ENCODE assay signal across 22 mouse cellular contexts in genomic region chr3:101952577-101952976, GRCm38 (mm10). TPM values are rescaled to one million over a fixed set of nuclear protein-coding genes. Genes with fewer than 3 reads are reported as not detected.
DNase-seq lines count a peak whose midpoint lies in the region; ATAC-seq and TF ChIP-seq lines count a peak whose summit lies in the region.
"Had no signal": no experiment of that assay in that cellular context is flagged by ENCODE, and none has a peak within 500 bp of the region (broad histone marks: within the 10 kb centered on the region; RNA-seq: fewer than 3 reads in every experiment).

No protein-coding gene starts in this region.

- no peaks in the 10 kb centered on the region for H3K36me3 ChIP-seq in midbrain, embryonic 15.5 days (replicated peaks)
- H3K36me3 ChIP-seq: heart, embryonic 13.5 days; kidney, embryonic 15.5 days; limb, embryonic 12.5 days had no signal

- peak; percentile 35 for DNase-seq in cerebellum, adult 9-10 months
- no peak for DNase-seq in cerebellum, postnatal 4 days (ENCODE audit: low spot score in 2 of 2)
- no peak for DNase-seq in layer of hippocampus, adult 2 months (ENCODE audit: low spot score in 2 of 2)
- no peak for DNase-seq in layer of hippocampus, adult 9-11 months
- peak; percentile 5 for DNase-seq in NIH3T3 (ENCODE audit: low read depth)
- no peak for DNase-seq in urinary bladder, postnatal 4 days (ENCODE audit: low spot score in 2 of 2)
- no peak for DNase-seq in urinary bladder, postnatal 36 days (ENCODE audit: low spot score in 2 of 2)
- DNase-seq: adrenal gland, postnatal 14 days; cerebellum, postnatal 36 days; heart, adult 11 months; heart, postnatal 36 days; right cerebral cortex, adult 18-20 months; thymus, postnatal 4 days had no signal

- no peak overlapping the region for H3K4me2 ChIP-seq in midbrain, embryonic 15.5 days
- H3K4me2 ChIP-seq: heart, embryonic 13.5 days; kidney, embryonic 15.5 days; limb, embryonic 12.5 days had no signal

- H3K27me3 ChIP-seq in midbrain, embryonic 15.5 days (replicated peaks), result no peaks in the 10 kb centered on the region
- H3K27me3 ChIP-seq: heart, embryonic 13.5 days; kidney, embryonic 15.5 days; limb, embryonic 12.5 days had no signal

- peak; percentile 73 for TF ChIP-seq CTCF in layer of hippocampus, adult 2 months (conservative IDR thresholded peaks at IDR 0.05)

- no peak overlapping the region for H3K4me3 ChIP-seq in layer of hippocampus, adult 2 months
- H3K4me3 ChIP-seq in midbrain, embryonic 15.5 days, result no peak overlapping the region
- H3K4me3 ChIP-seq: erythroblast, embryonic 14.5 days; heart, embryonic 13.5 days; kidney, embryonic 15.5 days; limb, embryonic 12.5 days had no signal

- 0 out of 2 replicates have a peak, but pooled peaks cover 4% of the 10 kb centered on the region for H3K4me1 ChIP-seq in midbrain, embryonic 15.5 days
- H3K4me1 ChIP-seq: heart, embryonic 13.5 days; kidney, embryonic 15.5 days had no signal

- peak; percentile 77 for ATAC-seq in midbrain, embryonic 15.5 days (replicated peaks)
- ATAC-seq: intestine, embryonic 16.5 days had no signal

- no peak overlapping the region for H3K9ac ChIP-seq in midbrain, embryonic 15.5 days
- H3K9ac ChIP-seq: heart, embryonic 13.5 days; kidney, embryonic 15.5 days; limb, embryonic 12.5 days; liver, embryonic 14.5 days had no signal

- H3K9me3 ChIP-seq in midbrain, embryonic 15.5 days, result no peaks in the 10 kb centered on the region
- H3K9me3 ChIP-seq: heart, embryonic 13.5 days; kidney, embryonic 15.5 days; limb, embryonic 12.5 days had no signal

- WGBS in midbrain, embryonic 15.5 days, result 72% methylated on average over 2 of the region's 2 CpGs

- no peak overlapping the region for H3K27ac ChIP-seq in layer of hippocampus, adult 2 months
- H3K27ac ChIP-seq in midbrain, embryonic 15.5 days, result peak overlapping the region; percentile 17; the same call in 1 of the 2 replicates
- H3K27ac ChIP-seq: heart, embryonic 13.5 days; kidney, embryonic 15.5 days; limb, embryonic 12.5 days; liver, embryonic 14.5 days had no signal

RNA-seq across cellular contexts. Expression of gene Slc22a15, which starts 28.3 kb away (rescaled TPM):
- total RNA-seq in layer of hippocampus, adult 2 months (2021), result 10 to 100 TPM in 1 of 2 experiments, 1 to 10 TPM in 1; 9.6 to 11.5 TPM
- polyA plus RNA-seq in midbrain, embryonic 15.5 days (2015; fragmentation: Nextera tagmentation; extraction: Ambion mirVana), result 7.5 and 7.6 TPM in 2 replicates
- polyA plus RNA-seq: erythroblast, embryonic 14.5 days had no signal

RNA-seq across cellular contexts. Expression of gene Nhlh2, which starts 57.3 kb away (rescaled TPM):
- total RNA-seq in layer of hippocampus, adult 2 months (2021), result 1 to 10 TPM; 1.3 to 1.8 TPM
- 38.8 and 44.3 TPM in 2 replicates for polyA plus RNA-seq in midbrain, embryonic 15.5 days (2015; fragmentation: Nextera tagmentation; extraction: Ambion mirVana)
- total RNA-seq: adrenal gland, postnatal 14 days; heart, postnatal 36 days; megakaryocyte progenitor cell, adult 5-6 weeks had no signal
- polyA plus RNA-seq: erythroblast, embryonic 14.5 days; heart, embryonic 13.5 days; kidney, embryonic 15.5 days; liver, embryonic 14.5 days; lung, embryonic 16.5 days had no signal

Comparison
In these comparisons a context has a peak if more than half of its experiments do, and no peak if none do; other contexts are left out.
1. DNase-seq: peak in cerebellum, adult 9-10 months (single experiment) and NIH3T3 (single experiment); none in cerebellum, postnatal 4 days (0 of 2), layer of hippocampus, adult 2 months (0 of 2), layer of hippocampus, adult 9-11 months (single experiment), urinary bladder, postnatal 4 days (0 of 2) and urinary bladder, postnatal 36 days (0 of 2).